Mouse (Mus musculus) liver, postnatal 0 days (tissue): ENCODE results near the gene Loxl4.

Experiments
- CTCF ChIP-seq: sonication (generic); IDR thresholded peaks from 2 replicates; pipeline ENCODE4 v1.5.1; 2016; ENCODE audit warnings: antibody characterized with exemption, low read depth
- EP300 ChIP-seq: IDR thresholded peaks from 2 replicates; pipeline ENCODE4 v1.6.1; 2016; ENCODE audit warnings: antibody characterized with exemption, low read depth, mild to moderate bottlenecking

- TF ChIP-seq CTCF (no peak), EP300 (no peak)
Measured at GRCm38 (mm10) chr19:42613647-42614225, 1.1 kb upstream of the Loxl4 start.
